Mouse (Mus musculus): Measurements from ENCODE around the gene Zp1. TPM values are rescaled to one million over a fixed set of nuclear protein-coding genes. Genes with fewer than 3 reads are reported as not detected.

The Zp1 gene
- polyA plus RNA-seq (2011; ENCODE audit: insufficient read depth, insufficient read length, low read depth, missing spikeins): not detected in 2 replicates

- H3K9me3 ChIP-seq (replicated peaks; ENCODE audit: control insufficient read depth, insufficient read depth, low read length, poor library complexity, severe bottlenecking): no peaks in the 10 kb centered on the region
- no peaks in the 10 kb centered on the region for H3K27me3 ChIP-seq (ENCODE audit: control insufficient read depth, insufficient read depth, low read length, poor library complexity, severe bottlenecking)
- H3K27ac ChIP-seq (ENCODE audit: insufficient read depth, low read length): no peak within 1 kb of the TSS
- TF ChIP-seq CTCF (IDR thresholded peaks at IDR 0.05; ENCODE audit: low read depth, low read length): no peak
- no peak for TF ChIP-seq EP300 (IDR thresholded peaks at IDR 0.05; ENCODE audit: insufficient read depth, low read depth, low read length)
- no peak for TF ChIP-seq POLR2A (IDR thresholded peaks at IDR 0.05; ENCODE audit: insufficient read depth, low read length)
- H3K9ac ChIP-seq (ENCODE audit: low read depth, poor library complexity, severe bottlenecking): no peak within 1 kb of the TSS
- H3K36me3 ChIP-seq (ENCODE audit: control insufficient read depth, insufficient read depth, low read length, poor library complexity, severe bottlenecking): no peaks in the 10 kb centered on the region
- H3K4me1 ChIP-seq (ENCODE audit: control insufficient read depth, insufficient read depth, low read length): peaks cover under 1% of the 10 kb centered on the region
- H3K4me3 ChIP-seq (ENCODE audit: low read depth, low read length): no peak within 1 kb of the TSS
Observed at GRCm38 (mm10) chr19:10920532-10920931, at the start of gene Zp1. TSS of gene Zp1 (minus strand) at chr19:10920632.

- TF ChIP-seq EP300 (IDR thresholded peaks at IDR 0.05; ENCODE audit: insufficient read depth, low read depth, low read length) (no peak), CTCF (IDR thresholded peaks at IDR 0.05; ENCODE audit: low read depth, low read length) (no peak), POLR2A (IDR thresholded peaks at IDR 0.05; ENCODE audit: insufficient read depth, low read length) (no peak)
- H3K36me3 ChIP-seq (ENCODE audit: control insufficient read depth, insufficient read depth, low read length, poor library complexity, severe bottlenecking): no peaks in the 10 kb centered on the region
- H3K9me3 ChIP-seq (replicated peaks; ENCODE audit: control insufficient read depth, insufficient read depth, low read length, poor library complexity, severe bottlenecking): peaks cover 5% of the 10 kb centered on the region
- H3K4me3 ChIP-seq (ENCODE audit: low read depth, low read length): no peak overlapping the region
- H3K9ac ChIP-seq (ENCODE audit: low read depth, poor library complexity, severe bottlenecking): no peak overlapping the region
- no peaks in the 10 kb centered on the region for H3K27me3 ChIP-seq (ENCODE audit: control insufficient read depth, insufficient read depth, low read length, poor library complexity, severe bottlenecking)
- peaks cover 1% of the 10 kb centered on the region for H3K4me1 ChIP-seq (ENCODE audit: control insufficient read depth, insufficient read depth, low read length)
- no peak overlapping the region for H3K27ac ChIP-seq (ENCODE audit: insufficient read depth, low read length)
Observed at GRCm38 (mm10) chr19:10968578-10968977, 48.1 kb upstream of the Zp1 start.

GRCm38 (mm10) chr19:10965721-10966120 lies 45.3 kb upstream of the Zp1 start:
- Histone ChIP-seq H3K36me3 (ENCODE audit: control insufficient read depth, insufficient read depth, low read length, poor library complexity, severe bottlenecking) (no peaks in the 10 kb centered on the region), H3K27ac (ENCODE audit: insufficient read depth, low read length) (no peak overlapping the region), H3K9me3 (replicated peaks; ENCODE audit: control insufficient read depth, insufficient read depth, low read length, poor library complexity, severe bottlenecking) (no peaks in the 10 kb centered on the region; the same call in 1 of the 2 replicates), H3K4me1 (ENCODE audit: control insufficient read depth, insufficient read depth, low read length) (no peaks in the 10 kb centered on the region), H3K4me3 (ENCODE audit: low read depth, low read length) (no peak overlapping the region), H3K9ac (ENCODE audit: low read depth, poor library complexity, severe bottlenecking) (no peak overlapping the region), H3K27me3 (ENCODE audit: control insufficient read depth, insufficient read depth, low read length, poor library complexity, severe bottlenecking) (no peaks in the 10 kb centered on the region)
- TF ChIP-seq POLR2A (IDR thresholded peaks at IDR 0.05; ENCODE audit: insufficient read depth, low read length) (no peak), CTCF (IDR thresholded peaks at IDR 0.05; ENCODE audit: low read depth, low read length) (no peak), EP300 (IDR thresholded peaks at IDR 0.05; ENCODE audit: insufficient read depth, low read depth, low read length) (no peak)

DNA sequence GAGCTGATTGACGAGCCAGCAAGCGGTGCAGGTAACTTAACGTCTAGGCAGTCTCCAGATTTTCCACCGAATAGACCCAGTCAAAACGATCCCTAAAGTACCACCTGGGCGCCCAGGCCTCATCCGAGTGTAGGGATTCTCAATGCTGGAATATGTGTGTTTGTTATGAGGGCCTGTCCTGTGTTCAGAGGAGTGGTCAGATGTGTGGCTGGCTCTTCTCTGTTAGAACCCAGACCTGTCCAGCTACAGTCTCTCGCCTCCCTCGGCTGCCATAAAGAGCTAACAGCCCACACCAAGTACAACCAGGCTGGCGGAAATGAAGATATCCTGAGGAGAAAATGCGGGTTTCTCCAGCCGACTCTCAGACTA lies 39.5 kb upstream of the Zp1 start:
- no peaks in the 10 kb centered on the region for H3K9me3 ChIP-seq (replicated peaks; ENCODE audit: control insufficient read depth, insufficient read depth, low read length, poor library complexity, severe bottlenecking)
- no peak overlapping the region for H3K27ac ChIP-seq (ENCODE audit: insufficient read depth, low read length)
- no peaks in the 10 kb centered on the region for H3K4me1 ChIP-seq (ENCODE audit: control insufficient read depth, insufficient read depth, low read length)
- TF ChIP-seq POLR2A (IDR thresholded peaks at IDR 0.05; ENCODE audit: insufficient read depth, low read length): no peak
- no peak for TF ChIP-seq EP300 (IDR thresholded peaks at IDR 0.05; ENCODE audit: insufficient read depth, low read depth, low read length)
- TF ChIP-seq CTCF (IDR thresholded peaks at IDR 0.05; ENCODE audit: low read depth, low read length): no peak
- H3K27me3 ChIP-seq (ENCODE audit: control insufficient read depth, insufficient read depth, low read length, poor library complexity, severe bottlenecking): no peaks in the 10 kb centered on the region
- no peak overlapping the region for H3K9ac ChIP-seq (ENCODE audit: low read depth, poor library complexity, severe bottlenecking)
- H3K4me3 ChIP-seq (ENCODE audit: low read depth, low read length): no peak overlapping the region
- H3K36me3 ChIP-seq (ENCODE audit: control insufficient read depth, insufficient read depth, low read length, poor library complexity, severe bottlenecking): no peaks in the 10 kb centered on the region

DNA sequence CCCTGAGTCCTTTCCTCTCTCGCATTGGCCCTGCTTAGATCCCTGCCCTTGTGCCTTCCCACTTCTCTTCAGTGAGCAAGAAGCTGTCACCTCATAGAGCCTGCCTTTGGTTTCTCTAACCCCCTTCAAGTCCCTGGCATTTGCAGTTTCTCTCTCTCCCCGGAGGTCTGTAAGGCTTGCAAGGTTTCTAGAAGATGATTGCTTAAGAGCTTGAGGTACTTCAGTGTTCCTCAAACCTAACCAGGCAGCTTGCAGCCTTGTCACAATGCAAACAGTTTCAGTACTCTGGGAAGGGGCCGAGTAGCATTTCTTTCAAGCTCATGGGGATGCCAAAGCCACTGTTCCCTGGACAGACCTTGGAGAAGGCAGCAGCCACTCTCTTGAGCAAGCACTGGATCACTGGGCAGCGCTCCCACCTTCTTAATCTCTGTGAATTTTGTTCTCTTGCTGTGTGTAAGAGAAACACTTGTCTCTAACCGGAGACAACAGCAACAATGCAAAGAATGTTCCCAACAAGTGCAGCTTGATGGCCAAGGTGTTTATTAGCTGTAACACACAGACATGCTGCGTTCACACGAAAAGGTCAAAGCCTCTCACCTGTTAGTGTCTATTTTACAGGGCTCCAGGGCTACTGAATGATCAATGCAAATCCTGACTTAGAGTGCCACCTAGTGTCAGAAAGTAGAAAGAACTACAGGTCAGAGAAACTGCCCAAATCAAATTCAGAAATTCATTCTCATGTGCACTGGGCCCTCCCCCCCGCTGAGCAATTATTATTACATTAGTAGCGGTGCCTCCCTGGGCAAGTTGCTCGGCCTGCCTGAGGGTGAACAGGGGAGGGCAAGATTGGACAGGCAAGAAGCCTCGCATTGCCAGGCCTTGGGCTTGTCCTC lies 38.9 kb upstream of the Zp1 start:
- Histone ChIP-seq H3K4me3 (ENCODE audit: low read depth, low read length) (no peak overlapping the region), H3K27ac (ENCODE audit: insufficient read depth, low read length) (no peak overlapping the region), H3K9ac (ENCODE audit: low read depth, poor library complexity, severe bottlenecking) (no peak overlapping the region), H3K9me3 (replicated peaks; ENCODE audit: control insufficient read depth, insufficient read depth, low read length, poor library complexity, severe bottlenecking) (no peaks in the 10 kb centered on the region), H3K36me3 (ENCODE audit: control insufficient read depth, insufficient read depth, low read length, poor library complexity, severe bottlenecking) (no peaks in the 10 kb centered on the region), H3K4me1 (ENCODE audit: control insufficient read depth, insufficient read depth, low read length) (no peaks in the 10 kb centered on the region), H3K27me3 (ENCODE audit: control insufficient read depth, insufficient read depth, low read length, poor library complexity, severe bottlenecking) (no peaks in the 10 kb centered on the region)
- TF ChIP-seq POLR2A (IDR thresholded peaks at IDR 0.05; ENCODE audit: insufficient read depth, low read length): no peak
- no peak for TF ChIP-seq EP300 (IDR thresholded peaks at IDR 0.05; ENCODE audit: insufficient read depth, low read depth, low read length)
- TF ChIP-seq CTCF (IDR thresholded peaks at IDR 0.05; ENCODE audit: low read depth, low read length): peak; percentile 38
